Mouse (Mus musculus): ENCODE measurements at regions not wholly inside any gene's neighbourhood (a gene's known extent, or its start where the extent isn't known, plus 50 kb on each side); places are given as distances from the start of the nearest gene placed in this dataset.
A peak's percentile ranks its signal among the peaks of the same experiment; 100 is the strongest.

DNA sequence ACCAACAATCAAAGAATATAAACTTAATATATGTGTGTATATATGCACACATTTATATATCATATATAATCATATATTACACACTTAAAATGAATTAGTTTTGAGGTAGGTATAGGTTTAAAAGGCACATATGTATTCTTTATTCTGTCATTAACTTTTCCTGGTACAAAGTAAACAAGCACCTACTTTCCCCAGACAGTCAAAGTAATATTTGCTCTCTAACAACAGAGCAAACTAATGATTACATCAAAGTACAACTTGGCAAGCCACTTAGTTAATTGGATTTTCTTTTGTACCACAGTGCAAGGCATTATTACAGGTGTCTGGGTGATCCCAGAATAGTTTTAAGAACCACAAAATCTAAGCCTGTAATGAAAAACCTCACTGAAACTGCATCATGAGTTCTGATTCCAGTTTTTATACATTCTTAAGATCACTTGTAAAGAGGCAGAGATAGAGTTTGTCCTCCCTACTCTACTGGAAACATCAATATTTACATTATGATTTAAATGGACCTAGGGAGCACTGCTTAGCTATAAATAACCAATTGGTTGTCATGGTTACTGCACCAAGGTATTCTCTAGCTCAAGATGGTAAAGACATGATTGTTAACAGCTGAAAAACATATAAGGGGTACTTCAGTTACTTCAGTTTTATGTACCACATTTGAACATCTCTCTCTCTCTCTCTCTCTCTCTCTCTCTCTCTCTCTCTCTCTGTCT, 988.5 kb upstream of the 1700009N14Rik start:
- Histone ChIP-seq H3K27me3 (ENCODE audit: control insufficient read depth, insufficient read depth, low read length) (no peaks in the 10 kb centered on the region), H3K4me1 (ENCODE audit: control insufficient read depth, insufficient read depth, low read length) (no peaks in the 10 kb centered on the region; the same call in 1 of the 2 replicates), H3K36me3 (ENCODE audit: control insufficient read depth, insufficient read depth, low read length) (no peaks in the 10 kb centered on the region), H3K4me3 (ENCODE audit: insufficient read depth, low read depth, low read length) (no peak overlapping the region), H3K27ac (replicated peaks; ENCODE audit: insufficient read depth, low read depth, low read length) (no peak overlapping the region), H3K79me2 (ENCODE audit: control insufficient read depth, insufficient read depth, low read length) (no peaks in the 10 kb centered on the region), H3K9ac (ENCODE audit: low read depth, low read length) (no peak overlapping the region)
- TF ChIP-seq POLR2A (IDR thresholded peaks at IDR 0.05; ENCODE audit: extremely low read depth, insufficient read depth, low read length) (no peak), CTCF (IDR thresholded peaks at IDR 0.05; ENCODE audit: low read depth, low read length) (no peak)
- peak; percentile 43 for DNase-seq (ENCODE audit: extremely low read depth, low read depth, low spot score)

DNA sequence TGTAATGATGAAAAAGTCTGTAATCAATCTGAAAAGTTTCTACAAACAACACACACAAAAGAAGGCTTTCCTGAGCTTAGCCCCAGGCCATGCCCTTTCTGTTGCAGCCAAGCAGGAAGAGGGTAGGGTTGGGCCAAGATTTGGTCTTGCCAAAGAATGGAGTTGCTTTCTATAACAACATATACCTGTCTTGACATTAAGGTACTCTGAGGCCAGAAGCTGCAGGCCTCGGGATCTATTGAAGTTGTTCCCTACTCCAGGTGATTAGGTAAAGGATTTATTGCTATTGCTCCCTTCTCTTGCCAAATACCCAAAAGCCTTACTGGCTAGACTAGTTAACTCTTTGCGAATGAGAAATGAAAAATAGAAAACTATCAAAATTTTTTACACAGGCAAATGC, 951.8 kb upstream of the 1700009N14Rik start:
- Histone ChIP-seq H3K27me3 (ENCODE audit: control insufficient read depth, insufficient read depth, low read length) (no peaks in the 10 kb centered on the region), H3K36me3 (ENCODE audit: control insufficient read depth, insufficient read depth, low read length) (no peaks in the 10 kb centered on the region), H3K4me1 (ENCODE audit: control insufficient read depth, insufficient read depth, low read length) (no peaks in the 10 kb centered on the region), H3K79me2 (ENCODE audit: control insufficient read depth, insufficient read depth, low read length) (no peaks in the 10 kb centered on the region), H3K9ac (ENCODE audit: low read depth, low read length) (no peak overlapping the region), H3K4me3 (ENCODE audit: insufficient read depth, low read depth, low read length) (no peak overlapping the region), H3K27ac (replicated peaks; ENCODE audit: insufficient read depth, low read depth, low read length) (no peak overlapping the region)
- 87% methylated on average over 2 of the region's 2 CpGs for WGBS
- no peak for DNase-seq (ENCODE audit: extremely low read depth, low read depth, low spot score)
- TF ChIP-seq POLR2A (IDR thresholded peaks at IDR 0.05; ENCODE audit: extremely low read depth, insufficient read depth, low read length) (no peak), CTCF (IDR thresholded peaks at IDR 0.05; ENCODE audit: low read depth, low read length) (no peak)

DNA sequence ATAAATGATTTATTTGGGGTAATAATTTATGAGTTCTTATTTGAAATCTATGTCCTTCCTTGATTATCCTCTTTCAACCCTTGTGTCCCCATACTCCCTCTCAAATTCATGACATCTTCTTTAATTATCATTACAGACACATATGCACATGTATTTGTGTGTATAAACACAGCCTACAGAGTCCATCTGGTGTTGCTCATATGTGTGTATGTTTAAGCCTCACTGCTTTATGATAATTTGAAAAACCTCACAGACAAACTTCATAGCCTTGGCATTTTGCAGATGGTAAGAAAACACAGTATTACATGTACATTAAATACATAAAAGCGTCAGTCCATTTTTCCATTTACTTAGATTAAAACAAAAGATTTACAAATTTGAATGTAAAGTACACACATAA, 944.2 kb upstream of the 1700009N14Rik start:
- Histone ChIP-seq H3K4me1 (ENCODE audit: control insufficient read depth, insufficient read depth, low read length) (no peaks in the 10 kb centered on the region), H3K4me3 (ENCODE audit: insufficient read depth, low read depth, low read length) (no peak overlapping the region), H3K9ac (ENCODE audit: low read depth, low read length) (no peak overlapping the region), H3K36me3 (ENCODE audit: control insufficient read depth, insufficient read depth, low read length) (no peaks in the 10 kb centered on the region), H3K79me2 (ENCODE audit: control insufficient read depth, insufficient read depth, low read length) (no peaks in the 10 kb centered on the region), H3K27me3 (ENCODE audit: control insufficient read depth, insufficient read depth, low read length) (no peaks in the 10 kb centered on the region), H3K27ac (replicated peaks; ENCODE audit: insufficient read depth, low read depth, low read length) (no peak overlapping the region)
- WGBS = 88% methylated on average over 1 of the region's 1 CpGs
- no peak for DNase-seq (ENCODE audit: extremely low read depth, low read depth, low spot score)
- no peak for TF ChIP-seq CTCF (IDR thresholded peaks at IDR 0.05; ENCODE audit: low read depth, low read length)
- no peak for TF ChIP-seq POLR2A (IDR thresholded peaks at IDR 0.05; ENCODE audit: extremely low read depth, insufficient read depth, low read length)

DNA sequence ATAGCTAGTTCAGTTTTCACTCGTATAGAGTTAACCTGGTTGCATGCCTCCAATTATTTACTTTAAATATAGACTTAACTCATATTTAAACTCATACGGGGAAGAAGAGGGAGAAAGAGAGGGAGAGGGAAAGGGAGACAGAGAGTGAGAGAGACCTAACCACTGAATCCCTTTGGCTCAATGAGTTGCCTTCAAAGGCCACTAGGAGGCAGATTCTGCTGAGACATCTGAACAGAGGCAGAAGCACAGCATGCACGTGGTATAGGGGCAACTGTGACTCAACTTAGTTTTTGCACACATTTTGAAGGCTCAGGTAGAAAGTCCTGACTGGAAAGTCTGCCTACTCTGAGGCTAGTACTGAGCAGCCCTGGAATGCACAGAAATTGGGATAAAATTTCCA, 942.9 kb upstream of the 1700009N14Rik start:
- no peak for DNase-seq (ENCODE audit: extremely low read depth, low read depth, low spot score)
- TF ChIP-seq POLR2A (IDR thresholded peaks at IDR 0.05; ENCODE audit: extremely low read depth, insufficient read depth, low read length) (no peak), CTCF (IDR thresholded peaks at IDR 0.05; ENCODE audit: low read depth, low read length) (peak; percentile 10; the same call in 1 of the 2 replicates)
- Histone ChIP-seq H3K27me3 (ENCODE audit: control insufficient read depth, insufficient read depth, low read length) (no peaks in the 10 kb centered on the region), H3K4me1 (ENCODE audit: control insufficient read depth, insufficient read depth, low read length) (no peaks in the 10 kb centered on the region), H3K27ac (replicated peaks; ENCODE audit: insufficient read depth, low read depth, low read length) (no peak overlapping the region), H3K36me3 (ENCODE audit: control insufficient read depth, insufficient read depth, low read length) (no peaks in the 10 kb centered on the region), H3K9ac (ENCODE audit: low read depth, low read length) (no peak overlapping the region), H3K79me2 (ENCODE audit: control insufficient read depth, insufficient read depth, low read length) (no peaks in the 10 kb centered on the region), H3K4me3 (ENCODE audit: insufficient read depth, low read depth, low read length) (no peak overlapping the region)
- 67% methylated on average over 3 of the region's 3 CpGs for WGBS

DNA sequence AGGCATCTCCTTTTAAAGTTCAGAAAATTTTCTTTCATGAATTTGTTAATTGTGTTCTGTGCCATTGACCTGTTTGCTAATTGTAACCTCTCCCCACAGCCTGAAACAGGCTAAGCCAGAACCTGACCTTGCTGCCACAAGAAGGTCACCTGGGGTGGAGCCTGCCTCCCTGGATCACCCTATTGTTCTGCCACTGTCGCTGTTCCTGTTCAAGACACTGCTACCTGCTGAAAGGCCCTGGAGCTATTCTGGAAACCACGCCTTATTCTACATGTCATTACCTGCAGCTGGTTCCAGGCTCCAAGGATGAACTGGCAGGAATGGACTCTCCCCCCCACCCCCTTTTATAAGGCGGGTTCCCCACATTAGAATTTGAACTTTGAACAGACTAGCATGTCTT, 931.0 kb upstream of the 1700009N14Rik start:
- Histone ChIP-seq H3K27me3 (ENCODE audit: control insufficient read depth, insufficient read depth, low read length) (no peaks in the 10 kb centered on the region), H3K4me1 (ENCODE audit: control insufficient read depth, insufficient read depth, low read length) (no peaks in the 10 kb centered on the region), H3K9ac (ENCODE audit: low read depth, low read length) (no peak overlapping the region), H3K27ac (replicated peaks; ENCODE audit: insufficient read depth, low read depth, low read length) (no peak overlapping the region), H3K4me3 (ENCODE audit: insufficient read depth, low read depth, low read length) (no peak overlapping the region), H3K79me2 (ENCODE audit: control insufficient read depth, insufficient read depth, low read length) (no peaks in the 10 kb centered on the region), H3K36me3 (ENCODE audit: control insufficient read depth, insufficient read depth, low read length) (no peaks in the 10 kb centered on the region)
- DNase-seq (ENCODE audit: extremely low read depth, low read depth, low spot score) = no peak
- 89% methylated on average over 3 of the region's 3 CpGs for WGBS
- TF ChIP-seq CTCF (IDR thresholded peaks at IDR 0.05; ENCODE audit: low read depth, low read length) = no peak
- TF ChIP-seq POLR2A (IDR thresholded peaks at IDR 0.05; ENCODE audit: extremely low read depth, insufficient read depth, low read length) = no peak
